Mouse (Mus musculus) intestine, embryonic 15.5 days (tissue): ENCODE data around the gene Sgce. TPM values are rescaled to one million over a fixed set of nuclear protein-coding genes. Genes with fewer than 3 reads are reported as not detected.
A peak's percentile ranks its signal among the peaks of the same experiment; 100 is the strongest.
"Not testable (repeated sequence)": the region's sequence is repeated elsewhere in the genome, so short reads cannot be mapped to it uniquely, and the experiment has no call there.

ENCODE experiments used
- ATAC-seq: fragments of 200-750 bp; cut with Nextera tagmentation; 2 replicates; pipeline ENCODE4 v1.8.0; 2017; ENCODE audit warnings: moderate TSS enrichment, moderate library complexity
- H3K27ac ChIP-seq: fragments of 300-500 bp; sonication (generic); 2 replicates; pipeline ENCODE4 v1.5.1; 2015; ENCODE audit warnings: mild to moderate bottlenecking, inconsistent platforms
- H3K27me3 ChIP-seq: fragments of 300-500 bp; sonication (generic); replicated peaks from 2 replicates; pipeline ENCODE4 v1.6.1; 2015; ENCODE audit warnings: inconsistent platforms
- H3K36me3 ChIP-seq: fragments of 300-500 bp; sonication (generic); 2 replicates; pipeline ENCODE4 v1.6.1; 2015; ENCODE audit warnings: inconsistent platforms
- H3K4me1 ChIP-seq: fragments of 300-500 bp; sonication (generic); replicated peaks from 2 replicates; pipeline ENCODE4 v1.6.1; 2015; ENCODE audit warnings: inconsistent platforms
- H3K4me2 ChIP-seq: fragments of 300-500 bp; sonication (generic); replicated peaks from 2 replicates; pipeline ENCODE4 v1.6.1; 2015; ENCODE audit warnings: mild to moderate bottlenecking, inconsistent platforms
- H3K4me3 ChIP-seq: fragments of 300-500 bp; sonication (generic); replicated peaks from 2 replicates; pipeline ENCODE4 v1.5.1; 2015; ENCODE audit warnings: inconsistent platforms
- H3K9ac ChIP-seq: fragments of 300-500 bp; sonication (generic); 2 replicates; pipeline ENCODE4 v1.6.1; 2015; ENCODE audit warnings: inconsistent platforms
- H3K9me3 ChIP-seq: fragments of 300-500 bp; sonication (generic); 2 replicates; pipeline ENCODE4 v1.6.1; 2016; ENCODE audit warnings: inconsistent platforms
- WGBS: fragments of 180-500 bp; shearing (Covaris S2); methylation state at CpG from one replicate; pipeline ENCODE4 v1.1.7; 2015; 5-methylcytosine and 5-hydroxymethylcytosine counted together
- polyA plus RNA-seq: library from polyadenylated mRNA; unstranded; fragments of >200 nt; fragmentation: Nextera tagmentation; extraction: Ambion mirVana; gene quantifications from 2 replicates; pipeline ENCODE4 v1.2.1, GENCODE M21; 2015

Gene Sgce
- polyA plus RNA-seq = 45.6 and 47.5 TPM in 2 replicates

GRCm38 (mm10) chr6:4746696-4747439 lies at the start of gene Sgce, which contains the start of gene Peg10:
Sgce (minus strand) TSS chr6:4747207.
Peg10 (plus strand) TSS chr6:4747306.
- Histone ChIP-seq H3K4me1 (no peaks in the 10 kb centered on the region), H3K4me2 (peak within 1 kb of the TSS; percentile 72), H3K4me3 (peak within 1 kb of the TSS; percentile 44), H3K9ac (peak within 1 kb of the TSS; percentile 41), H3K27ac (peak within 1 kb of the TSS; percentile 60), H3K27me3 (no peaks in the 10 kb centered on the region), H3K9me3 (0 out of 2 replicates have a peak, but pooled peaks cover 2% of the 10 kb centered on the region), H3K36me3 (no peaks in the 10 kb centered on the region)
- peak; percentile 60 for ATAC-seq
- WGBS = 42% methylated on average over 38 of the region's 38 CpGs

- 96% methylated on average over 1 of the region's 1 CpGs for WGBS
- Histone ChIP-seq H3K9ac (no peak overlapping the region), H3K4me2 (no peak overlapping the region), H3K27ac (no peak overlapping the region), H3K4me3 (no peak overlapping the region), H3K27me3 (no peaks in the 10 kb centered on the region), H3K36me3 (no peaks in the 10 kb centered on the region), H3K9me3 (no peaks in the 10 kb centered on the region), H3K4me1 (no peaks in the 10 kb centered on the region)
- no peak for ATAC-seq
Observed at GRCm38 (mm10) chr6:4796281-4796680, 49.3 kb upstream of the Sgce start.

GRCm38 (mm10) chr6:4762252-4762651 lies 15.2 kb upstream of the Sgce start:
- WGBS = 32% methylated on average over 2 of the region's 2 CpGs
- no peaks in the 10 kb centered on the region for H3K36me3 ChIP-seq

GRCm38 (mm10) chr6:4761415-4762142 lies 14.6 kb upstream of the Sgce start:
- H3K36me3 ChIP-seq, H3K9ac ChIP-seq, H3K4me3 ChIP-seq, H3K9me3 ChIP-seq, H3K4me2 ChIP-seq, H3K27ac ChIP-seq, ATAC-seq, H3K27me3 ChIP-seq, H3K4me1 ChIP-seq: not testable (repeated sequence)
- 43% methylated on average over 3 of the region's 3 CpGs for WGBS

More at GRCm38 (mm10) chr6:4762252-4762651, 15.2 kb upstream of the Sgce start:
- H3K9ac ChIP-seq = no peak overlapping the region
- no peak overlapping the region for H3K27ac ChIP-seq
- no peaks in the 10 kb centered on the region for H3K27me3 ChIP-seq
- ATAC-seq = peak; percentile 97
- no peaks in the 10 kb centered on the region for H3K4me1 ChIP-seq
- no peaks in the 10 kb centered on the region for H3K9me3 ChIP-seq
- H3K4me3 ChIP-seq = no peak overlapping the region
- no peak overlapping the region for H3K4me2 ChIP-seq

GRCm38 (mm10) chr6:4754886-4755285 lies 7.9 kb upstream of the Sgce start:
- H3K4me1 ChIP-seq = no peaks in the 10 kb centered on the region
- WGBS = 96% methylated on average over 16 of the region's 16 CpGs
- 0 out of 2 replicates have a peak, but pooled peaks cover 6% of the 10 kb centered on the region for H3K9me3 ChIP-seq
- ATAC-seq = no peak
- H3K4me2 ChIP-seq = no peak overlapping the region
- H3K27me3 ChIP-seq = no peaks in the 10 kb centered on the region
- no peak overlapping the region for H3K4me3 ChIP-seq
- H3K27ac ChIP-seq = no peak overlapping the region
- 0 out of 2 replicates have a peak, but pooled peaks cover 6% of the 10 kb centered on the region for H3K36me3 ChIP-seq
- H3K9ac ChIP-seq = no peak overlapping the region

- H3K4me3 ChIP-seq = no peak overlapping the region
- no peaks in the 10 kb centered on the region for H3K4me1 ChIP-seq
- no peaks in the 10 kb centered on the region for H3K27me3 ChIP-seq
- 0 out of 2 replicates have a peak, but pooled peaks cover 6% of the 10 kb centered on the region for H3K9me3 ChIP-seq
- no peak overlapping the region for H3K4me2 ChIP-seq
- ATAC-seq = no peak
- H3K27ac ChIP-seq = no peak overlapping the region
- H3K9ac ChIP-seq = no peak overlapping the region
- 94% methylated on average over 10 of the region's 10 CpGs for WGBS
- H3K36me3 ChIP-seq = 0 out of 2 replicates have a peak, but pooled peaks cover 6% of the 10 kb centered on the region
Observed at GRCm38 (mm10) chr6:4754286-4754685, 7.3 kb upstream of the Sgce start.

GRCm38 (mm10) chr6:4751355-4751754 lies 4.3 kb upstream of the Sgce start:
- Histone ChIP-seq H3K27ac (no peak overlapping the region), H3K4me2 (no peak overlapping the region), H3K9ac (no peak overlapping the region), H3K4me3 (no peak overlapping the region), H3K27me3 (no peaks in the 10 kb centered on the region), H3K36me3 (0 out of 2 replicates have a peak, but pooled peaks cover 6% of the 10 kb centered on the region), H3K9me3 (0 out of 2 replicates have a peak, but pooled peaks cover 9% of the 10 kb centered on the region), H3K4me1 (no peaks in the 10 kb centered on the region)
- no peak for ATAC-seq
- WGBS = 75% methylated on average over 4 of the region's 4 CpGs

- Histone ChIP-seq H3K9me3 (0 out of 2 replicates have a peak, but pooled peaks cover 2% of the 10 kb centered on the region), H3K36me3 (no peaks in the 10 kb centered on the region), H3K27me3 (no peaks in the 10 kb centered on the region), H3K9ac (no peak overlapping the region), H3K4me2 (peak overlapping the region; percentile 72), H3K4me1 (no peaks in the 10 kb centered on the region), H3K4me3 (peak overlapping the region; percentile 44), H3K27ac (no peak overlapping the region)
- ATAC-seq = peak; percentile 96
- WGBS = 50% methylated on average over 22 of the region's 22 CpGs
Observed at GRCm38 (mm10) chr6:4749091-4749490, 2.1 kb upstream of the Sgce start.

GRCm38 (mm10) chr6:4748506-4748961 lies 1.5 kb upstream of the Sgce start:
- no peaks in the 10 kb centered on the region for H3K4me1 ChIP-seq
- H3K27me3 ChIP-seq = no peaks in the 10 kb centered on the region
- WGBS = 50% methylated on average over 15 of the region's 15 CpGs
- H3K9me3 ChIP-seq = 0 out of 2 replicates have a peak, but pooled peaks cover 2% of the 10 kb centered on the region
- peak overlapping the region; percentile 13; the same call in 1 of the 2 replicates for H3K9ac ChIP-seq
- no peaks in the 10 kb centered on the region for H3K36me3 ChIP-seq
- H3K4me2 ChIP-seq = peak overlapping the region; percentile 72
- H3K4me3 ChIP-seq = peak overlapping the region; percentile 44
- H3K27ac ChIP-seq = no peak overlapping the region
- ATAC-seq = peak; percentile 44

- Histone ChIP-seq H3K4me2 (peak overlapping the region; percentile 72), H3K4me3 (peak overlapping the region; percentile 44), H3K9ac (peak overlapping the region; percentile 13; the same call in 1 of the 2 replicates), H3K36me3 (no peaks in the 10 kb centered on the region), H3K27ac (peak overlapping the region; percentile 60; the same call in 1 of the 2 replicates), H3K9me3 (0 out of 2 replicates have a peak, but pooled peaks cover 2% of the 10 kb centered on the region), H3K27me3 (no peaks in the 10 kb centered on the region), H3K4me1 (no peaks in the 10 kb centered on the region)
- no peak for ATAC-seq
- WGBS = 55% methylated on average over 71 of the region's 71 CpGs
Observed at GRCm38 (mm10) chr6:4747677-4748505, 884 bp upstream of the Sgce start.

GRCm38 (mm10) chr6:4746036-4746695 lies 841 bp downstream of the Sgce start:
- no peak for ATAC-seq
- Histone ChIP-seq H3K4me1 (no peaks in the 10 kb centered on the region), H3K36me3 (no peaks in the 10 kb centered on the region), H3K27ac (peak overlapping the region; percentile 54), H3K9me3 (0 out of 2 replicates have a peak, but pooled peaks cover 2% of the 10 kb centered on the region), H3K27me3 (no peaks in the 10 kb centered on the region), H3K4me2 (peak overlapping the region; percentile 72), H3K9ac (peak overlapping the region; percentile 41), H3K4me3 (peak overlapping the region; percentile 44)
- WGBS = 53% methylated on average over 22 of the region's 22 CpGs
